Mouse (Mus musculus): ENCODE results near the gene Ulk4. TPM values are rescaled to one million over a fixed set of nuclear protein-coding genes. Genes with fewer than 3 reads are reported as not detected.

Gene Ulk4
- total and polyA plus RNA-seq, 2 experiments from 2014 or later = 8.1 to 68.0 TPM

GRCm38 (mm10) chr9:121065383-121065978 lies 211.5 kb downstream of the Ulk4 start:
- Histone ChIP-seq H3K36me3 (ENCODE audit: insufficient read depth, low read length) (no peaks in the 10 kb centered on the region), H3K9me3 (ENCODE audit: low read length) (no peaks in the 10 kb centered on the region), H3K4me2 (ENCODE audit: low read depth, low read length, poor library complexity, severe bottlenecking) (no peak overlapping the region), H3K27ac (ENCODE audit: low read depth, low read length) (no peak overlapping the region), H3K4me1 (ENCODE audit: insufficient read depth, low read length) (no peaks in the 10 kb centered on the region), H3K9ac (replicated peaks; ENCODE audit: low read length, poor library complexity, severe bottlenecking) (no peak overlapping the region), H3K27me3 (ENCODE audit: insufficient read depth, low read length) (no peaks in the 10 kb centered on the region), H3K4me3 (ENCODE audit: low read depth, low read length) (no peak overlapping the region)
- WGBS = 74% methylated on average over 10 of the region's 10 CpGs
- ATAC-seq (ENCODE audit: low FRiP score) (no peak), DNase-seq (ENCODE audit: low spot score) (no peak)
- TF ChIP-seq CTCF (IDR thresholded peaks at IDR 0.05) = no peak

GRCm38 (mm10) chr9:121064606-121065355 lies 212.2 kb downstream of the Ulk4 start:
- DNase-seq (ENCODE audit: low spot score) (no peak), ATAC-seq (ENCODE audit: low FRiP score) (no peak)
- H3K4me1 ChIP-seq (ENCODE audit: insufficient read depth, low read length) = no peaks in the 10 kb centered on the region
- no peaks in the 10 kb centered on the region for H3K36me3 ChIP-seq (ENCODE audit: insufficient read depth, low read length)
- H3K27me3 ChIP-seq (ENCODE audit: insufficient read depth, low read length) = no peaks in the 10 kb centered on the region
- no peak overlapping the region for H3K9ac ChIP-seq (replicated peaks; ENCODE audit: low read length, poor library complexity, severe bottlenecking)
- 85% methylated on average over 14 of the region's 14 CpGs for WGBS
- H3K27ac ChIP-seq (ENCODE audit: low read depth, low read length) = no peak overlapping the region
- no peaks in the 10 kb centered on the region for H3K9me3 ChIP-seq (ENCODE audit: low read length)
- H3K4me3 ChIP-seq (ENCODE audit: low read depth, low read length) = no peak overlapping the region
- TF ChIP-seq CTCF (IDR thresholded peaks at IDR 0.05) = no peak
- no peak overlapping the region for H3K4me2 ChIP-seq (ENCODE audit: low read depth, low read length, poor library complexity, severe bottlenecking)

- H3K36me3 ChIP-seq (ENCODE audit: insufficient read depth, low read length) = no peaks in the 10 kb centered on the region
- no peak overlapping the region for H3K4me2 ChIP-seq (ENCODE audit: low read depth, low read length, poor library complexity, severe bottlenecking)
- H3K27ac ChIP-seq (ENCODE audit: low read depth, low read length) = no peak overlapping the region
- H3K27me3 ChIP-seq (ENCODE audit: insufficient read depth, low read length) = no peaks in the 10 kb centered on the region
- no peak overlapping the region for H3K9ac ChIP-seq (replicated peaks; ENCODE audit: low read length, poor library complexity, severe bottlenecking)
- WGBS = 50% methylated on average over 3 of the region's 3 CpGs
- no peak for ATAC-seq (ENCODE audit: low FRiP score)
- no peak for TF ChIP-seq CTCF (IDR thresholded peaks at IDR 0.05)
- H3K4me3 ChIP-seq (ENCODE audit: low read depth, low read length) = no peak overlapping the region
- H3K9me3 ChIP-seq (ENCODE audit: low read length) = no peaks in the 10 kb centered on the region
- DNase-seq (ENCODE audit: low spot score) = no peak
- no peaks in the 10 kb centered on the region for H3K4me1 ChIP-seq (ENCODE audit: insufficient read depth, low read length)
These were observed 214.3 kb downstream of the Ulk4 start for GRCm38 (mm10) chr9:121062671-121063070.

- Histone ChIP-seq H3K4me1 (ENCODE audit: insufficient read depth, low read length) (no peaks in the 10 kb centered on the region), H3K36me3 (ENCODE audit: insufficient read depth, low read length) (no peaks in the 10 kb centered on the region), H3K4me3 (ENCODE audit: low read depth, low read length) (no peak overlapping the region), H3K9ac (replicated peaks; ENCODE audit: low read length, poor library complexity, severe bottlenecking) (no peak overlapping the region), H3K27ac (ENCODE audit: low read depth, low read length) (no peak overlapping the region), H3K4me2 (ENCODE audit: low read depth, low read length, poor library complexity, severe bottlenecking) (no peak overlapping the region), H3K27me3 (ENCODE audit: insufficient read depth, low read length) (no peaks in the 10 kb centered on the region), H3K9me3 (ENCODE audit: low read length) (no peaks in the 10 kb centered on the region)
- WGBS = 18% methylated on average over 12 of the region's 12 CpGs
- no peak for TF ChIP-seq CTCF (IDR thresholded peaks at IDR 0.05)
- ATAC-seq (ENCODE audit: low FRiP score) (no peak), DNase-seq (ENCODE audit: low spot score) (no peak)
These were observed 215.0 kb downstream of the Ulk4 start for GRCm38 (mm10) chr9:121061820-121062623.

- ATAC-seq (ENCODE audit: low FRiP score) = no peak
- Histone ChIP-seq H3K9ac (replicated peaks; ENCODE audit: low read length, poor library complexity, severe bottlenecking) (no peak overlapping the region), H3K36me3 (ENCODE audit: insufficient read depth, low read length) (no peaks in the 10 kb centered on the region), H3K9me3 (ENCODE audit: low read length) (no peaks in the 10 kb centered on the region), H3K4me1 (ENCODE audit: insufficient read depth, low read length) (no peaks in the 10 kb centered on the region), H3K27ac (ENCODE audit: low read depth, low read length) (no peak overlapping the region), H3K27me3 (ENCODE audit: insufficient read depth, low read length) (no peaks in the 10 kb centered on the region), H3K4me3 (ENCODE audit: low read depth, low read length) (no peak overlapping the region), H3K4me2 (ENCODE audit: low read depth, low read length, poor library complexity, severe bottlenecking) (no peak overlapping the region)
- WGBS = 73% methylated on average over 8 of the region's 8 CpGs
- DNase-seq (ENCODE audit: low spot score) = no peak
- no peak for TF ChIP-seq CTCF (IDR thresholded peaks at IDR 0.05)
These were observed 216.7 kb downstream of the Ulk4 start for GRCm38 (mm10) chr9:121060331-121060730.

GRCm38 (mm10) chr9:121059286-121059685 lies 217.7 kb downstream of the Ulk4 start:
- no peaks in the 10 kb centered on the region for H3K4me1 ChIP-seq (ENCODE audit: insufficient read depth, low read length)
- H3K9me3 ChIP-seq (ENCODE audit: low read length) = no peaks in the 10 kb centered on the region
- DNase-seq (ENCODE audit: low spot score) = no peak
- H3K27ac ChIP-seq (ENCODE audit: low read depth, low read length) = no peak overlapping the region
- H3K4me2 ChIP-seq (ENCODE audit: low read depth, low read length, poor library complexity, severe bottlenecking) = no peak overlapping the region
- no peaks in the 10 kb centered on the region for H3K27me3 ChIP-seq (ENCODE audit: insufficient read depth, low read length)
- no peaks in the 10 kb centered on the region for H3K36me3 ChIP-seq (ENCODE audit: insufficient read depth, low read length)
- TF ChIP-seq CTCF (IDR thresholded peaks at IDR 0.05) = peak; percentile 54
- H3K4me3 ChIP-seq (ENCODE audit: low read depth, low read length) = no peak overlapping the region
- H3K9ac ChIP-seq (replicated peaks; ENCODE audit: low read length, poor library complexity, severe bottlenecking) = no peak overlapping the region
- no peak for ATAC-seq (ENCODE audit: low FRiP score)
- WGBS = 94% methylated on average over 3 of the region's 3 CpGs

All from midbrain, postnatal 0 days (tissue).